Mouse (Mus musculus): ENCODE measurements at regions not wholly inside any gene's neighbourhood (a gene's known extent, or its start where the extent isn't known, plus 50 kb on each side); places are given as distances from the start of the nearest gene placed in this dataset.

- TF ChIP-seq POLR2A (IDR thresholded peaks at IDR 0.05; ENCODE audit: borderline replicate concordance, extremely low read depth, low read depth, low read length) (no peak), CTCF (IDR thresholded peaks at IDR 0.05; ENCODE audit: insufficient read depth, low read length) (no peak)
These were observed 477.2 kb downstream of the Bmp2 start for GRCm38 (mm10) chr2:134029153-134029552.
